Mouse (Mus musculus) intestine, postnatal 0 days (tissue): Measurements from ENCODE around the gene Azin2. TPM values are rescaled to one million over a fixed set of nuclear protein-coding genes. Genes with fewer than 3 reads are reported as not detected.

Source experiments
- ATAC-seq: fragments of 200-750 bp; cut with Nextera tagmentation; 2 replicates; pipeline ENCODE4 v1.8.0; 2017; ENCODE audit warnings: mild to moderate bottlenecking, moderate TSS enrichment, moderate library complexity
- H3K27ac ChIP-seq: fragments of 300-500 bp; sonication (generic); 2 replicates; pipeline ENCODE4 v1.5.1; 2014; ENCODE audit warnings: mild to moderate bottlenecking, low read depth, low read length, moderate library complexity
- H3K27me3 ChIP-seq: fragments of 300-500 bp; sonication (generic); replicated peaks from 2 replicates; pipeline ENCODE4 v1.6.1; 2014; ENCODE audit warnings: low read length, mixed read lengths; ENCODE audit not compliant: control insufficient read depth, insufficient read depth
- H3K36me3 ChIP-seq: fragments of 300-500 bp; sonication (generic); 2 replicates; pipeline ENCODE4 v1.6.1; 2014; ENCODE audit warnings: mild to moderate bottlenecking, moderate library complexity; ENCODE audit not compliant: control insufficient read depth, insufficient read depth
- H3K4me1 ChIP-seq: fragments of 300-500 bp; sonication (generic); replicated peaks from 2 replicates; pipeline ENCODE4 v1.6.1; 2014; ENCODE audit warnings: antibody characterized with exemption, low read length, mixed read lengths; ENCODE audit not compliant: control insufficient read depth, insufficient read depth
- H3K4me2 ChIP-seq: fragments of 300-500 bp; sonication (generic); replicated peaks from 2 replicates; pipeline ENCODE4 v1.6.1; 2014; ENCODE audit warnings: low read depth, mild to moderate bottlenecking, moderate library complexity
- H3K4me3 ChIP-seq: fragments of 300-500 bp; sonication (generic); 2 replicates; pipeline ENCODE4 v1.5.1; 2014; ENCODE audit warnings: low read depth, low read length
- H3K9ac ChIP-seq: fragments of 300-500 bp; sonication (generic); 2 replicates; pipeline ENCODE4 v1.6.1; 2014; ENCODE audit warnings: mild to moderate bottlenecking, low read depth, low read length
- H3K9me3 ChIP-seq: fragments of 300-500 bp; sonication (generic); 2 replicates; pipeline ENCODE4 v1.6.1; 2016; ENCODE audit warnings: mixed run types; ENCODE audit not compliant: control insufficient read depth
- CTCF ChIP-seq: sonication (generic); IDR thresholded peaks from 2 replicates; pipeline ENCODE4 v1.5.1; 2016; ENCODE audit warnings: low read depth, mild to moderate bottlenecking, control low read depth, antibody characterized with exemption, moderate library complexity
- WGBS: fragments of 180-500 bp; shearing (Covaris S2); extraction: QIAGEN DNeasy Blood & Tissue Kit; methylation state at CpG from one replicate; pipeline ENCODE4 v1.1.7; 2014; 5-methylcytosine and 5-hydroxymethylcytosine counted together
- polyA plus RNA-seq: library from polyadenylated mRNA; unstranded; fragments of >200 nt; fragmentation: Nextera tagmentation; extraction: Ambion mirVana; gene quantifications from 2 replicates; pipeline ENCODE4 v1.2.1, GENCODE M21; 2015

Gene Azin2
- polyA plus RNA-seq, 1 experiment from 2014 or later = 13.1 TPM

GRCm38 (mm10) chr4:128918187-128918586 lies 44.1 kb downstream of the Azin2 start:
- WGBS = 42% methylated on average over 3 of the region's 3 CpGs
- H3K4me1 ChIP-seq = no peaks in the 10 kb centered on the region
- H3K4me3 ChIP-seq = no peak overlapping the region
- H3K36me3 ChIP-seq = no peaks in the 10 kb centered on the region
- H3K9me3 ChIP-seq = no peaks in the 10 kb centered on the region
- no peak for TF ChIP-seq CTCF
- 0 out of 2 replicates have a peak, but pooled peaks cover 3% of the 10 kb centered on the region for H3K27me3 ChIP-seq
- no peak for ATAC-seq
- no peak overlapping the region for H3K27ac ChIP-seq
- H3K9ac ChIP-seq = no peak overlapping the region
- H3K4me2 ChIP-seq = no peak overlapping the region

GRCm38 (mm10) chr4:128917756-128918155 lies 44.5 kb downstream of the Azin2 start:
- H3K4me1 ChIP-seq = no peaks in the 10 kb centered on the region
- H3K9me3 ChIP-seq = no peaks in the 10 kb centered on the region
- no peak overlapping the region for H3K4me2 ChIP-seq
- ATAC-seq = no peak
- no peak overlapping the region for H3K9ac ChIP-seq
- 88% methylated on average over 6 of the region's 6 CpGs for WGBS
- 0 out of 2 replicates have a peak, but pooled peaks cover 3% of the 10 kb centered on the region for H3K27me3 ChIP-seq
- H3K27ac ChIP-seq = no peak overlapping the region
- TF ChIP-seq CTCF = no peak
- H3K4me3 ChIP-seq = no peak overlapping the region
- no peaks in the 10 kb centered on the region for H3K36me3 ChIP-seq

GRCm38 (mm10) chr4:128917119-128917518 lies 45.1 kb downstream of the Azin2 start:
- ATAC-seq = no peak
- Histone ChIP-seq H3K27ac (no peak overlapping the region), H3K36me3 (no peaks in the 10 kb centered on the region), H3K4me3 (no peak overlapping the region), H3K4me2 (no peak overlapping the region), H3K9me3 (no peaks in the 10 kb centered on the region), H3K4me1 (no peaks in the 10 kb centered on the region), H3K27me3 (0 out of 2 replicates have a peak, but pooled peaks cover 3% of the 10 kb centered on the region), H3K9ac (no peak overlapping the region)
- no peak for TF ChIP-seq CTCF
- 61% methylated on average over 3 of the region's 3 CpGs for WGBS

DNA sequence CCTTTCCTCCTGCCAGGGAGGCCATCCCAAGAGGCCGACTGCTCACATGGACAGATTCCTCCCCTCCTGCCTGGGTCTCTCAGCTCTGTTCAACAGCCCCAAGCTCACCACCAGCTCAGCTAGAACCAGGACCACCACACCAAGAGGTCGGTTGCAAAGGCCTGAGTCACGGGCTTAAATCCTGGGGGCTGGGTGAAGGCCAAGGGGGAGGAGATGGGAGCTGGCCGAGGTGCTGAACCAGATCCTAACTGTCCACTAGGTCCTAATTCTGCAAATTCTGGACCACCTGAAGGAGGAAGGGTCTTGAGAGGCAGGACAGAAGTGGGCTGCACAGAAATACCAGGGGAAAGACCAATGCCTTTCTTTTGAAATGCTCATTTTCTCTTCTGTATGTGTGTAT lies 48.4 kb downstream of the Azin2 start:
- no peak for ATAC-seq

GRCm38 (mm10) chr4:128912085-128912484 lies 50.2 kb downstream of the Azin2 start:
- Histone ChIP-seq H3K4me2 (no peak overlapping the region), H3K27ac (no peak overlapping the region), H3K9me3 (no peaks in the 10 kb centered on the region), H3K27me3 (no peaks in the 10 kb centered on the region), H3K4me3 (no peak overlapping the region), H3K4me1 (no peaks in the 10 kb centered on the region), H3K36me3 (no peaks in the 10 kb centered on the region), H3K9ac (no peak overlapping the region)
- TF ChIP-seq CTCF = no peak
- peak; percentile 80 for ATAC-seq
- WGBS = 59% methylated on average over 10 of the region's 10 CpGs

More for the DNA sequence above, 48.4 kb downstream of the Azin2 start:
- Histone ChIP-seq H3K4me3 (no peak overlapping the region), H3K36me3 (no peaks in the 10 kb centered on the region), H3K9me3 (no peaks in the 10 kb centered on the region), H3K9ac (no peak overlapping the region), H3K4me2 (no peak overlapping the region), H3K27me3 (no peaks in the 10 kb centered on the region), H3K4me1 (no peaks in the 10 kb centered on the region), H3K27ac (no peak overlapping the region)
- TF ChIP-seq CTCF = no peak
- 14% methylated on average over 4 of the region's 4 CpGs for WGBS

DNA sequence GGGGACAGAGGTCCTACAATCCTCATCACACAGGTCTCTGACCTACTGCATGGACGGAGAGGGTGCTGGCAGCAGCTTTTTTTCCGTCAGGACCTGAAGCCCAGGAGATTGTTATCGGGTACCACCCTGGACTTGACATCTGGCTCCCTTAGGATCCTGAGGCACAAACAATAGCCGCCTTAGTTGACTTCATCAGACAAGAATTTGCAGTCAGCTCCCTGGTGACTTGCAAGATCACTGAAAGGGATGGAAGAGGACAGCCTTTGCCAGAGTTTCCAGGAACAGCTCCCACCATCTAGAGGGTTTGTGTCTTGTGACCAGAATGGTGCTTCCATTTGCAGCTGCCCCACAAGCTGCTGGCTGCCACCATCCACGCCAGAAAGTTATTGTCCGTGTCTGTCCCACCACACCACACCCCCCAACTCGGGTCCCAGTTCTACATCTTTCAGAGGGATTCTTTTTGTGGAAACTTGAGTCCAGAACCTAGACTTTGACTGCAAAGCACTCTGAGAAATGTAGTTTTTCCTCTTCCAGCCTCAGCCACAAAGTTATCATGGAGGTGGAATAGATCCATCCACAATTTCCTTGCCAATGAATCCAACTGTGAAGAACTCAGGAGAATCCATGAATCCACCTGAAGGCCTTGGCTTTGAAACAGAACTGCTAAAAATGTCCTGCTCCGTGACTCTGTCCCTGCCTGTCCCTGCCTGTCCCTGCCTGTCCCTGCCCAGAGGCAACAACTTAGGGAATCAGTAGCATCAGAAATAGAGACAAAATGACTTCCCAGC lies 51.8 kb downstream of the Azin2 start:
- no peaks in the 10 kb centered on the region for H3K36me3 ChIP-seq
- 75% methylated on average over 8 of the region's 8 CpGs for WGBS
- no peaks in the 10 kb centered on the region for H3K4me1 ChIP-seq
- H3K9ac ChIP-seq = no peak overlapping the region
- no peaks in the 10 kb centered on the region for H3K27me3 ChIP-seq
- H3K4me3 ChIP-seq = no peak overlapping the region
- no peak overlapping the region for H3K4me2 ChIP-seq
- no peaks in the 10 kb centered on the region for H3K9me3 ChIP-seq
- no peak for ATAC-seq
- no peak overlapping the region for H3K27ac ChIP-seq
- TF ChIP-seq CTCF = no peak
